Mouse (Mus musculus) heart, postnatal 4 days (tissue): ENCODE data around the gene Lama1. TPM values are rescaled to one million over a fixed set of nuclear protein-coding genes. Genes with fewer than 3 reads are reported as not detected.
A peak's percentile ranks its signal among the peaks of the same experiment; 100 is the strongest.
"Not testable (repeated sequence)": the region's sequence is repeated elsewhere in the genome, so short reads cannot be mapped to it uniquely, and the experiment has no call there.

ENCODE experiments used
- DNase-seq: peaks from one replicate; pipeline ENCODE4 v3.0.0; 2021
- total RNA-seq, 2 experiments: library from RNA; stranded (reverse); gene quantifications; 2 replicates each; pipeline ENCODE4 v1.2.3; 2021

Lama1 gene
- total RNA-seq, 2 experiments from 2014 or later = 1.8 to 2.0 TPM

DNA sequence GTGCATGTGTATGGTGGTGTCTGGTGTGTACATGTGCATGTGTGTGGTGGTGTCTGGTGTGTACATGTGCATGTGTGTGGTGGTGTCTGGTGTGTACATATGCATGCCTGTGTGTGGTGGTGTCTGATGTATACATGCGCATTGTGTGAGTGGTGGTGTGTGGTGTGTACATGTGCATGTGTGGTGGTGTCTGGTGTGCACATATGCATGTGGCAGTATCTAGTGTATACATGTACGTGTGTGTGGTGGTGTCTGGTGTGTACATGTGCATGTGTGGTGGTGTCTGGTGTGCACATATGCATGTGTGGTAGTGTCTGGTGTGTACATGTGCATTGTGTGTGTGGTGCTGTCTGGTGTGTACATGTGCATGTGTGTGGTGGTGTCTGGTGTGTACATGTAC is 144.4 kb downstream of the Lama1 start:
- not testable (repeated sequence) for DNase-seq

DNA sequence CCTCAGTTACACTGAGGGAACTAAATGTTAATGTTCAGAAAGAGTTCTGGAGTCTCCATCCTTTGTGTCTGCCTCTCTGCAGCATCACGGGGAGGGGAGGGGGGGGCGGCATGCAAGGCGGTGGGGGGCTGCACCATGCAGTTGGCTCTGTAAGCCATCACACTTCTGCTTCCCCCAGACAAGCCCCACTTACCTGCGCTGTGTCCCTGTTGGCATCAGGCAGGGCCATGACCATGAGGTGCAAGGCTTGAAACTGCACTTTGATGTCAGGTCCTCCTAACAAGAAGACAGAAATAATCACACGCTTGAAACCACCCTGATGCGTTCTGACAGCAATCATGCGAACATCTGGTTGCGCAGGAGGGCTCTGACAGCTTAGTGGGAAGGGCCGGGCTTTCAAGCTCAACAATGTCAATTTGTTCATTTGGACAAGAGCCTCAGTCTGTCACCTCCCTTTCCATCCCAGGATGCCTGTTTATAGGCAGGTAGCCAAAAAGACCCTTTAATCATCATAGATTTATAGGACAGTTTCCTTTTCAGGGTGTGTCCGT is 164.1 kb downstream of the Lama1 start:
- DNase-seq = no peak

GRCm38 (mm10) chr17:67861744-67862535 is 164.9 kb downstream of the Lama1 start:
- DNase-seq = peak; percentile 80

- DNase-seq = peak; percentile 32
Measured at GRCm38 (mm10) chr17:67864363-67864762, 167.3 kb downstream of the Lama1 start.

GRCm38 (mm10) chr17:67864912-67865311 is 167.9 kb downstream of the Lama1 start:
- no peak for DNase-seq

GRCm38 (mm10) chr17:67866026-67866425 is 169.0 kb downstream of the Lama1 start:
- DNase-seq = no peak

DNA sequence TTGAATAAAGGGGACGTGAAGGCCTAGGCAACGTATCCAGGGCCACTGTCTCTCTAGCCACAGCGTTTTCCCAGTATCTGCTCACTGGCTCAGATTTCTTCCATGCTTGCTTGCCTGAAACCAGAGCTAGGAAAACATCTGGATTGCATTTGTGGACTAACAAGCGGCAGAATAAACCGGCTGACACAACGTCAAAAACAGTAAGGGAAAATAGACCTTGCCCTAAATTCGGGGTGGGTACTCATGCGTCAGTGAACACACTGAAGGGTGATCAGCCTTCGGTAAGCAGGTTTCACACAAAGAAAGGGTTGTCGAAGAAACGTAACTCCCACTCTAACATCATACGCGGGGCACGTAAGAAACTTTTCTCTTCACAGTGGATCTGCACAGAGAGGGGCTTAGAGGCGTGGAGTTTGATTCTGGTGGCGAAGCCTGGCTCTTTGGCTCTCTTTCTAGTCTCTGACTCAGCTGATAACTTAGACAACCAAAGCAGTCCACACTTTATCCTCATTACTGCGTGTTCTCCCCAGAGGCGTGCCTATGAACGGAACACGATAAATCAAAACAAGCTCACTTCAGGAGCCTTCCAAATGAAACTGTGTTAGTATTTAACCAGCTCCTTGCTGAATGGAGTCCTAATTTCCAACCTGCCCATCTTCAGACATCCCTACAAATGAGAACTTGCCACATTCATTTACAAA is 169.6 kb downstream of the Lama1 start:
- peak; percentile 18 for DNase-seq

DNA sequence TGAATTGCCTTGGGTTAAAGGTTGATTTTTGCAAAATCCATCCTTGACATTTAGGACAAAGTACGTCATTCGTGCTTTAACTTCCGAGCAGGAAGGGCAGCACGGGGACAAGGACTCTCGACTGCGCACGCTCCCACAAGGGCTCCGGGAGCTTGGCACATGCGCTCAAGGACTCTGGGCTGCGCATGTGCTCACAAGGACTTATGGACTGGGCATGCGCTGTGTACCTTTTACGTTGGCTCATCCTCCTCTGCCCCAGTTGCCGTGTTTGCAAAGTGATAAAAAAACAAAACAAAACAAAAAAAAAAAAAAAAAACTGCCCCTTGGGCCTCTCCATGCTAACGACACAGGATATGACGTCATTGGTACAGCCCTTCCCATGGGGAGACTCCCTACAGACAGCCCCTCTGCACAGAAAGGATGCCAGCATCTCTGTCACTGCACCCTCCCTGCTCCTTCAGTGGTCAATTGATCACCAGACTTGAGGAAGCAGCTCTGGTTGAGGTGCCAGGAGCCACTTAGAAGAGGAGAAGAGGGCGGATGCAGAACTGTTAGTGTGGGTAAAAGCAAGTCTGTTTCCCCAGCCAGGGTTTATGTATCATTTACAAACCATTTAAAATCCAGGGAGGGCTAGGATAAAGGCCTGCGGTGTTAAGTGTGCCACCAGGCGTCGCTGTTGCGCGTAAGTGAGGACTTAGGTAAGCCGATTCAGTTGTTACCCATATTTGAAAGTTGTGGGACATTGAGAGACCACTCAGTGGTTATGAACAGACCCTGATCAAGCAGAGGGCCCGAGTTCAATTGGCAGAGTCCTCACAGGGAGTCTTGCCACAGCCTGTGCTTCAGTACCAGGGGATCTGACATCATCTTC is 172.9 kb downstream of the Lama1 start:
- peak; percentile 83 for DNase-seq

Other genes with a start within 250 kb of the Lama1 start
- under 1 TPM in 1 of 2 experiments, not detected in 1; 0.14 TPM for gene Lrrc30, start 64.5 kb upstream of the Lama1 start, total RNA-seq